8 mouse cellular contexts compared by ENCODE assay signal in genomic region chr4:47091493-47092386, GRCm38 (mm10). TPM values are rescaled to one million over a fixed set of nuclear protein-coding genes. Genes with fewer than 3 reads are reported as not detected.
DNase-seq lines count a peak whose midpoint lies in the region; ATAC-seq lines count a peak whose summit lies in the region.

Gene Galnt12, plus strand, starts transcription at chr4:47091909.

- H3K27me3 ChIP-seq in forebrain, embryonic 12.5 days: peaks cover 40% of the 10 kb centered on the region
- 0 out of 2 replicates have a peak, but pooled peaks cover 8% of the 10 kb centered on the region for H3K27me3 ChIP-seq in intestine, embryonic 15.5 days (replicated peaks)
- peaks cover 35% of the 10 kb centered on the region for H3K27me3 ChIP-seq in liver, embryonic 16.5 days (ENCODE audit: control insufficient read depth, insufficient read depth, low read depth, low read length)

- peak within 1 kb of the TSS; percentile 100 for H3K4me2 ChIP-seq in forebrain, embryonic 12.5 days
- peak within 1 kb of the TSS; percentile 100 for H3K4me2 ChIP-seq in intestine, embryonic 15.5 days (replicated peaks)
- peak within 1 kb of the TSS; percentile 60 for H3K4me2 ChIP-seq in liver, embryonic 16.5 days (ENCODE audit: low read depth, low read length)

- no peak within 1 kb of the TSS for H3K27ac ChIP-seq in forebrain, embryonic 12.5 days
- H3K27ac ChIP-seq in intestine, embryonic 15.5 days: no peak within 1 kb of the TSS
- H3K27ac ChIP-seq in liver, embryonic 16.5 days (ENCODE audit: low read length): no peak within 1 kb of the TSS

- peak; percentile 69; the same call in 1 of the 2 replicates for ATAC-seq in forebrain, embryonic 12.5 days (ENCODE audit: low FRiP score)
- ATAC-seq in intestine, embryonic 15.5 days: peak; percentile 88
- no peak for ATAC-seq in liver, embryonic 16.5 days (ENCODE audit: low read depth)

- peak; percentile 14 to 16 for DNase-seq in heart, adult 18-20 months
- DNase-seq in heart, adult 9 months (ENCODE audit: low spot score in 2 of 2): no peak
- DNase-seq in R1 (ENCODE audit: low read depth, low spot score): peak; percentile 36
- DNase-seq in retina, postnatal 1 day: peak; percentile 65
- no peak for DNase-seq in ovary, postnatal 14 days (ENCODE audit: low spot score)

- peak within 1 kb of the TSS; percentile 74 for H3K4me3 ChIP-seq in forebrain, embryonic 12.5 days (replicated peaks)
- H3K4me3 ChIP-seq in intestine, embryonic 15.5 days (replicated peaks): peak within 1 kb of the TSS; percentile 71
- peak within 1 kb of the TSS; percentile 51 for H3K4me3 ChIP-seq in liver, embryonic 16.5 days (ENCODE audit: low read depth, low read length)

- peaks cover 23% of the 10 kb centered on the region for H3K4me1 ChIP-seq in forebrain, embryonic 12.5 days
- peaks cover 7% of the 10 kb centered on the region; the same call in 1 of the 2 replicates for H3K4me1 ChIP-seq in intestine, embryonic 15.5 days (replicated peaks)
- H3K4me1 ChIP-seq in liver, embryonic 16.5 days (ENCODE audit: control insufficient read depth, low read depth, low read length): no peaks in the 10 kb centered on the region; the same call in 1 of the 2 replicates

- peak within 1 kb of the TSS; percentile 69 for H3K9ac ChIP-seq in forebrain, embryonic 12.5 days
- H3K9ac ChIP-seq in intestine, embryonic 15.5 days: peak within 1 kb of the TSS; percentile 61
- H3K9ac ChIP-seq in liver, embryonic 16.5 days (ENCODE audit: low read depth, low read length): 0 out of 2 replicates have a peak within 1 kb of the TSS, but pooled peaks have one; percentile 19

- WGBS in forebrain, embryonic 12.5 days: 1% methylated on average over 66 of the region's 74 CpGs
- WGBS in intestine, embryonic 15.5 days: under 1% methylated on average over 63 of the region's 74 CpGs
- WGBS in liver, embryonic 16.5 days (ENCODE audit: insufficient replicate concordance): under 1% methylated on average over 74 of the region's 74 CpGs

- no peaks in the 10 kb centered on the region for H3K36me3 ChIP-seq in forebrain, embryonic 12.5 days (replicated peaks)
- no peaks in the 10 kb centered on the region for H3K36me3 ChIP-seq in intestine, embryonic 15.5 days
- H3K36me3 ChIP-seq in liver, embryonic 16.5 days (ENCODE audit: control insufficient read depth, insufficient read depth): no peaks in the 10 kb centered on the region

- no peaks in the 10 kb centered on the region for H3K9me3 ChIP-seq in forebrain, embryonic 12.5 days
- no peaks in the 10 kb centered on the region for H3K9me3 ChIP-seq in intestine, embryonic 15.5 days
- no peaks in the 10 kb centered on the region for H3K9me3 ChIP-seq in liver, embryonic 16.5 days (replicated peaks; ENCODE audit: control insufficient read depth, low read length)

RNA-seq across cellular contexts. Expression of gene Galnt12, which starts in this region (rescaled TPM):
- under 1 TPM; 0.30 to 0.57 TPM for total RNA-seq in heart, adult 18-20 months (2021)
- polyA plus RNA-seq in forebrain, embryonic 12.5 days (2016; fragmentation: Nextera tagmentation; extraction: Ambion mirVana): 3.8 and 4.4 TPM in 2 replicates
- polyA plus RNA-seq in intestine, embryonic 15.5 days (2015; fragmentation: Nextera tagmentation; extraction: Ambion mirVana): 21.5 and 23.7 TPM in 2 replicates
- polyA plus RNA-seq in liver, embryonic 16.5 days (2015; fragmentation: Nextera tagmentation; extraction: Ambion mirVana): 0.54 and 0.60 TPM in 2 replicates

Comparison
In these comparisons a context has a peak if more than half of its experiments do, and no peak if none do; other contexts are left out.
1. Peak in DNase-seq in heart, adult 18-20 months; RNA of the gene not detected or under 1 TPM.
2. DNase-seq: peak in R1 (single experiment) and retina, postnatal 1 day (single experiment); none in heart, adult 9 months (0 of 2) and ovary, postnatal 14 days (single experiment).
3. H3K9ac ChIP-seq: peak in every context shown above with its lines; median percentile 69 in forebrain, embryonic 12.5 days; 61 in intestine, embryonic 15.5 days; 19 in liver, embryonic 16.5 days.
4. Peak in every context shown above with its lines, with median percentiles within 50 percentile points of each other: H3K4me2 ChIP-seq and H3K4me3 ChIP-seq.